Mouse (Mus musculus) ES-E14 (cell line): ENCODE measurements around the gene Gif. TPM values are rescaled to one million over a fixed set of nuclear protein-coding genes. Genes with fewer than 3 reads are reported as not detected.

Experiments used
- DNase-seq: peaks from one replicate; pipeline ENCODE4 v3.0.0-alpha.2; 2013; ENCODE audit warnings: low read depth, low spot score
- H3K27ac ChIP-seq: 2 replicates; pipeline ENCODE4 v1.5.1; 2012; ENCODE audit warnings: low read depth, mild to moderate bottlenecking, low read length, moderate library complexity, mixed read lengths; ENCODE audit not compliant: poor library complexity, insufficient read depth, severe bottlenecking
- H3K36me3 ChIP-seq: 2 replicates; pipeline ENCODE4 v1.6.1; 2012; ENCODE audit warnings: mild to moderate bottlenecking, low read length, moderate library complexity, mixed read lengths; ENCODE audit not compliant: control insufficient read depth, poor library complexity, insufficient read depth, severe bottlenecking
- H3K4me1 ChIP-seq, 2 experiments: fragments of 150-350 bp in 1 of 2; sonication (generic) in 1 of 2; 2 replicates each; pipeline ENCODE4 v1.6.1; 2012; ENCODE audit warnings: low read length in 2 of 2, mild to moderate bottlenecking in 1 of 2, mixed read lengths in 1 of 2; ENCODE audit not compliant: control insufficient read depth in 2 of 2, insufficient read depth in 2 of 2, poor library complexity in 1 of 2
- H3K4me3 ChIP-seq, 2 experiments: fragments of 150-350 bp in 1 of 2; sonication (generic) in 1 of 2; 2 replicates each; pipeline ENCODE4 v1.5.1; 2012; ENCODE audit warnings: low read length in 2 of 2, low read depth in 1 of 2, mild to moderate bottlenecking in 1 of 2, mixed read lengths in 1 of 2; ENCODE audit not compliant: insufficient read depth in 1 of 2, poor library complexity in 1 of 2, severe bottlenecking in 1 of 2
- H3K9ac ChIP-seq: 2 replicates; pipeline ENCODE4 v1.6.1; 2012; ENCODE audit warnings: low read depth, mild to moderate bottlenecking, low read length, mixed read lengths; ENCODE audit not compliant: poor library complexity, insufficient read depth, severe bottlenecking
- H3K9me3 ChIP-seq: fragments of 150-350 bp; sonication (generic); 2 replicates; pipeline ENCODE4 v1.6.1; 2012; ENCODE audit warnings: low read depth, mild to moderate bottlenecking, low read length; ENCODE audit not compliant: control insufficient read depth, insufficient read depth
- CHD2 ChIP-seq: IDR thresholded peaks from 2 replicates; pipeline ENCODE4 v1.6.1; 2014; ENCODE audit warnings: mild to moderate bottlenecking, low read depth, low read length, inconsistent platforms
- HCFC1 ChIP-seq: IDR thresholded peaks from 2 replicates; pipeline ENCODE4 v1.6.1; 2012; ENCODE audit warnings: low read length, inconsistent platforms, borderline replicate concordance; ENCODE audit not compliant: insufficient read depth
- MAFK ChIP-seq: IDR thresholded peaks from 2 replicates; pipeline ENCODE4 v1.6.1; 2014; ENCODE audit warnings: mild to moderate bottlenecking, low read depth, low read length, inconsistent platforms; ENCODE audit not compliant: insufficient read depth
- ZC3H11A ChIP-seq: IDR thresholded peaks from 2 replicates; pipeline ENCODE4 v1.6.1; 2012; ENCODE audit warnings: low read depth, mild to moderate bottlenecking, inconsistent platforms, low read length, borderline replicate concordance
- ZNF384 ChIP-seq: IDR thresholded peaks from 2 replicates; pipeline ENCODE4 v1.6.1; 2012; ENCODE audit warnings: low read depth, low read length, inconsistent platforms
- in situ Hi-C, 2 experiments: fragments of 600-800 bp; cut with MboI; formaldehyde crosslinking; loops; one replicate each; pipeline ENCODE4 v1.15.1; 2025; ENCODE audit warnings: low sequenced_read_pairs in 2 of 2, inconsistent platforms in 1 of 2; ENCODE audit not compliant: unreplicated experiment in 2 of 2
- total RNA-seq: library from RNA; depleted of rRNA; stranded (reverse); fragments of 300-350 nt; gene quantifications from 2 replicates; pipeline ENCODE4 v1.2.3, GENCODE M21; 2012

Gene Gif
- total RNA-seq, 1 experiment: not detected

GRCm38 (mm10) chr19:11724275-11724674 is 23.1 kb upstream of the Gif start:
- no peaks in the 10 kb centered on the region for H3K36me3 ChIP-seq
- no peaks in the 10 kb centered on the region for H3K9me3 ChIP-seq
- H3K27ac ChIP-seq: no peak overlapping the region
- TF ChIP-seq MAFK (no peak), ZC3H11A (no peak), CHD2 (no peak), ZNF384 (no peak), HCFC1 (no peak)
- in situ Hi-C loops: no loop called here
- no peak overlapping the region for H3K9ac ChIP-seq
- H3K4me3 ChIP-seq: no peak overlapping the region
- no peak for DNase-seq
- H3K4me1 ChIP-seq: no peaks in the 10 kb centered on the region

GRCm38 (mm10) chr19:11725915-11726314 is 21.4 kb upstream of the Gif start:
- Histone ChIP-seq H3K27ac (no peak overlapping the region), H3K9ac (no peak overlapping the region), H3K4me3 (no peak overlapping the region), H3K4me1 (no peaks in the 10 kb centered on the region), H3K9me3 (no peaks in the 10 kb centered on the region), H3K36me3 (no peaks in the 10 kb centered on the region)
- TF ChIP-seq MAFK: no peak
- TF ChIP-seq HCFC1: no peak
- no peak for TF ChIP-seq ZC3H11A
- no peak for TF ChIP-seq CHD2
- no peak for TF ChIP-seq ZNF384
- no peak for DNase-seq
- in situ Hi-C loops: no loop called here

GRCm38 (mm10) chr19:11727304-11727703 is 20.1 kb upstream of the Gif start:
- Histone ChIP-seq H3K36me3 (no peaks in the 10 kb centered on the region), H3K4me3 (no peak overlapping the region), H3K9ac (no peak overlapping the region), H3K4me1 (no peaks in the 10 kb centered on the region), H3K27ac (no peak overlapping the region), H3K9me3 (no peaks in the 10 kb centered on the region)
- in situ Hi-C loops: no loop called here
- TF ChIP-seq CHD2 (no peak), ZC3H11A (no peak), ZNF384 (no peak), MAFK (no peak), HCFC1 (no peak)
- DNase-seq: no peak

GRCm38 (mm10) chr19:11730278-11730677 is 17.1 kb upstream of the Gif start:
- no peak for DNase-seq
- Histone ChIP-seq H3K9ac (no peak overlapping the region), H3K36me3 (no peaks in the 10 kb centered on the region), H3K9me3 (no peaks in the 10 kb centered on the region), H3K4me3 (no peak overlapping the region), H3K27ac (no peak overlapping the region), H3K4me1 (no peaks in the 10 kb centered on the region)
- in situ Hi-C loops: no loop called here
- no peak for TF ChIP-seq CHD2
- no peak for TF ChIP-seq HCFC1
- TF ChIP-seq ZNF384: no peak
- no peak for TF ChIP-seq MAFK
- TF ChIP-seq ZC3H11A: no peak

DNA sequence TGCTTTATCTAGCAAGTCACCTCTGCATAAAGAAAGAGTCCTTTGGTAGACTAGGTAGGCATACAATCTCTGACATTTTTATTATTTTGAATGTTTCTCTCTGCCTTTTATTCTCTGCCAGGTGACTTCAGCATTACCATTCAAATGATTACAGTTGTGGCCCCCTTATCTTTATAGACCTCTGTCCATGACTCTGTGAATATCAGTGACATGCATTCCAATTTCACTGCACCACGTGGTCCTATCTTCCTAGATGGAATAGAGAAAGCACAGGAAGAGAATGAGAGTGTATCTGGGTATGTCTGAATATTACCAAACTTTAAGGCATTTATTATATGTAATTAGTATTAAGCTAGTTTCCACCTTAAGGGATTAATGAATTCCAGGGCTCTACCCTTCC is 10.9 kb upstream of the Gif start:
- Histone ChIP-seq H3K4me1 (no peaks in the 10 kb centered on the region), H3K36me3 (no peaks in the 10 kb centered on the region), H3K9ac (no peak overlapping the region), H3K27ac (no peak overlapping the region), H3K4me3 (no peak overlapping the region), H3K9me3 (no peaks in the 10 kb centered on the region)
- TF ChIP-seq HCFC1 (no peak), ZC3H11A (no peak), CHD2 (no peak), ZNF384 (no peak), MAFK (no peak)
- DNase-seq: no peak
- in situ Hi-C loops: no loop called here
